Mouse (Mus musculus) kidney, postnatal 10 days (tissue): ENCODE results near the gene Sirt4.

Source experiments
- DNase-seq: peaks from one replicate; pipeline ENCODE4 v3.0.0; 2021; ENCODE audit warnings: mixed read lengths

The Sirt4 gene

GRCm38 (mm10) chr5:115490638-115491000 lies 6.1 kb upstream of the Sirt4 start:
- DNase-seq: no peak

- DNase-seq: peak; percentile 91
Measured at GRCm38 (mm10) chr5:115489699-115490637, 5.4 kb upstream of the Sirt4 start.

- peak; percentile 83 for DNase-seq
Measured at GRCm38 (mm10) chr5:115488841-115489698, 4.5 kb upstream of the Sirt4 start.

- DNase-seq: no peak
Measured at GRCm38 (mm10) chr5:115487942-115488580, 3.5 kb upstream of the Sirt4 start.

GRCm38 (mm10) chr5:115487353-115487752 lies 2.8 kb upstream of the Sirt4 start:
- DNase-seq: no peak

- DNase-seq: no peak
Measured at GRCm38 (mm10) chr5:115486726-115487125, 2.2 kb upstream of the Sirt4 start.

- DNase-seq: no peak
Measured at GRCm38 (mm10) chr5:115485489-115486205, 1.1 kb upstream of the Sirt4 start.

- DNase-seq: no peak
Measured at GRCm38 (mm10) chr5:115484996-115485395, 471 bp upstream of the Sirt4 start.

- no peak for DNase-seq
Measured at GRCm38 (mm10) chr5:115483385-115483784, 1.1 kb downstream of the Sirt4 start.

GRCm38 (mm10) chr5:115482390-115483265 lies 1.9 kb downstream of the Sirt4 start:
- DNase-seq: no peak

- DNase-seq: peak; percentile 35
Measured at GRCm38 (mm10) chr5:115480101-115480500, 4.4 kb downstream of the Sirt4 start.

- DNase-seq: no peak
Measured at GRCm38 (mm10) chr5:115479561-115479960, 5.0 kb downstream of the Sirt4 start.

- no peak for DNase-seq
Measured at GRCm38 (mm10) chr5:115476107-115476727, 8.3 kb downstream of the Sirt4 start.

- peak; percentile 62 for DNase-seq
Measured at GRCm38 (mm10) chr5:115475337-115476106, 9.0 kb downstream of the Sirt4 start.

GRCm38 (mm10) chr5:115474174-115474828 lies 10.2 kb downstream of the Sirt4 start:
- no peak for DNase-seq

- DNase-seq: no peak
Measured at GRCm38 (mm10) chr5:115473191-115473590, 11.3 kb downstream of the Sirt4 start.

GRCm38 (mm10) chr5:115470766-115471531 lies 13.6 kb downstream of the Sirt4 start:
- DNase-seq: peak; percentile 77

- peak; percentile 46 for DNase-seq
Measured at GRCm38 (mm10) chr5:115469791-115470190, 14.7 kb downstream of the Sirt4 start.
